Mouse (Mus musculus): ENCODE measurements around the gene Idua. TPM values are rescaled to one million over a fixed set of nuclear protein-coding genes. Genes with fewer than 3 reads are reported as not detected.

Idua gene
- polyA plus RNA-seq, 1 experiment from 2014 or later = 13.1 TPM

DNA sequence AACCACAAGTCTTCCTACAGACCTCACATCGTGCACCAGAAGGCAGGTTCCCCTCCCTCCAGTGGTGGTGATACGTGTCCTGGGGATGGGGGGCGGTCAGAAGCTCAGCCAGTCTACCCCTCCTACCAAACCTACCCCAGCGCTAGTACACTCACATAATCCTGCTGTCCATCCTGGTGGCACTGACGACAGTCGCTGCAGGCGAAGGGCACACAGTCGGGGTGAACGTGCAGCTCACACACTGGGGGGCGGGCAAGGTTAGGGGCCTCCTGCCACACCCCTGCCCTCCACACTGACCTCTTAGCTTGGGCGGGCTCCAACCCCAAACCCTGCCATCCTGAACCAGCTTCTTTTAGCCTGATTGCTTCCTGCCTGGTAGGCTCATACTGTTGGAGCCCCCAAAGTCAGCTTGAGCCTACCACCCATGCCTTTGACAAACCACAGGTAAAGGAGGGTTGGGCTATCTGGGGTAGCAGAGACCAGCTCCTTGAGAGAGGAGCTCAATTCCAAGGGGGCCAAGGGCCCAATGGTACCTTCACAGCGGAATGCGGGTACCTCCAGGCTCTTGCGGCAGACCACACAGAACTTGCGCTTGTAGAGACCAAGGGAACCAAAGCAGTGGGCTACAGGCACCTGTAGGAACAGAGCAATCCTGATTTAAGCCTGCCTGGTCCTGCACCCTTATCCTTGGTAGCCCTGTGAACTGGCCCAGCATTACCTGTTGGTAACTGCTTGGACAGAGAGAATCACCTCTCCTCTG lies 4.1 kb upstream of the Idua start:
- H3K27ac ChIP-seq = no peak overlapping the region
- H3K36me3 ChIP-seq = peaks cover 59% of the 10 kb centered on the region
- no peak overlapping the region for H3K4me3 ChIP-seq (replicated peaks)
- ATAC-seq (ENCODE audit: insufficient number of reproducible peaks, insufficient read depth, low FRiP score, low TSS enrichment, low read depth) = no peak
- H3K4me1 ChIP-seq (replicated peaks) = peaks cover 18% of the 10 kb centered on the region
- no peaks in the 10 kb centered on the region for H3K9me3 ChIP-seq
- 93% methylated on average over 15 of the region's 15 CpGs for WGBS
- H3K9ac ChIP-seq (replicated peaks) = no peak overlapping the region
- no peaks in the 10 kb centered on the region for H3K27me3 ChIP-seq
- no peak overlapping the region for H3K4me2 ChIP-seq

DNA sequence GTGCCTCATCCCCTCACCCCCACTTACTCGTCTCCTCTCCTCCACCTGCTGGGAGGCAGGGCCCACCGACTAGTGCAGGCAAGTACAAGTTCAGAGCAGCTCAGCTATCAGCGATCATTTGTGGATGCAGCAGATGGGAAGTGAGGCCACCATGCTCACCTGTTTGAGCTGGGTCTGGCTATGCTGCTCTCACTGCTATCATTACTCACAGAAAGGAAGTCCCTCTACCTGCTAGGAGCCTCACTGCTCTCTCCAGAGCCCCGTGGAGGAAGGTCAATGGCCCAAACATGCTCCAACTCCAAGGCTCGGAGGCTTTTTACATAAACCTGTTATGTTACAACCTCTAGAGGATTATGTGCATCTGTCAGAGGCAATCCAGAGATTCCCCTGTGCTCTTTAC lies 2.7 kb upstream of the Idua start:
- H3K4me2 ChIP-seq = no peak overlapping the region
- WGBS = 79% methylated on average over 5 of the region's 5 CpGs
- no peak overlapping the region for H3K4me3 ChIP-seq (replicated peaks)
- ATAC-seq (ENCODE audit: insufficient number of reproducible peaks, insufficient read depth, low FRiP score, low TSS enrichment, low read depth) = no peak
- H3K36me3 ChIP-seq = peaks cover 55% of the 10 kb centered on the region
- no peak overlapping the region for H3K9ac ChIP-seq (replicated peaks)
- H3K9me3 ChIP-seq = no peaks in the 10 kb centered on the region
- H3K27me3 ChIP-seq = no peaks in the 10 kb centered on the region
- H3K4me1 ChIP-seq (replicated peaks) = peaks cover 19% of the 10 kb centered on the region
- H3K27ac ChIP-seq = no peak overlapping the region

- H3K4me1 ChIP-seq (replicated peaks) = peaks cover 19% of the 10 kb centered on the region
- H3K36me3 ChIP-seq = peaks cover 43% of the 10 kb centered on the region
- no peak for ATAC-seq (ENCODE audit: insufficient number of reproducible peaks, insufficient read depth, low FRiP score, low TSS enrichment, low read depth)
- no peak overlapping the region for H3K27ac ChIP-seq
- no peak overlapping the region for H3K4me3 ChIP-seq (replicated peaks)
- peaks cover 5% of the 10 kb centered on the region; the same call in 1 of the 2 replicates for H3K27me3 ChIP-seq
- no peak overlapping the region for H3K9ac ChIP-seq (replicated peaks)
- H3K9me3 ChIP-seq = no peaks in the 10 kb centered on the region
- WGBS = 91% methylated on average over 1 of the region's 1 CpGs
- H3K4me2 ChIP-seq = no peak overlapping the region
These were observed 1.5 kb upstream of the Idua start for GRCm38 (mm10) chr5:108658611-108659010.

DNA sequence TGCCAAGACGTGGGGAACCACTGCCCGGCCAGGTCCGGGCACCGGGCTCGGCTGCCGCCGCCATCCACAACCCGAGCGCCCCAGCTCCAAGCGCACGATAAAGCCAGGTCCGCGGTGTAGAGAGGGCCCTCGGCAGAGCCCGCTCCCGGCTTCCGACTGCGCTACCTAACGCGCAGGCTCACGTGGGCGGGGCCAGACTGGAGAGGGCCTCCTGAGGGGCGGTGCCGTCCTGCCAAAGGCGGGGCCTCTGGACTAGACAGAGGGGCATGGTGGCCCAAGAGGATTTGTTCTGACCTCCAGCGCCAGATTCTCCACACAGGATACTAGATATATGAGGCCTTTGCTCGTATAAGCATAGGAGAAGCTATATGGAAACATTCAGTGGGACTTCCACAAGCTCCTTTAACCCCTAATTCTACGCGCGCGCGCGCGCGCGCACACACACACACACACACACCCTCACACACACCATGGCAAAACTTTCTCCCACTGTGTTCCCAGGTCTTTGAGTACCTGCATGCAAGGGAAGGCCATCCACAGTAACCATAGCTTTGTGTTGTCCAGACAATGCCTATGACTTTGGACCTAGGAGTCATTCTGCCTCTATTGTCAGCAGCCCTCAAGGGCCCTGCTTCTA lies 619 bp downstream of the Idua start:
- H3K27ac ChIP-seq = peak overlapping the region; percentile 23; the same call in 1 of the 2 replicates
- H3K4me2 ChIP-seq = peak overlapping the region; percentile 90
- H3K4me1 ChIP-seq (replicated peaks) = peaks cover 19% of the 10 kb centered on the region
- H3K9me3 ChIP-seq = no peaks in the 10 kb centered on the region
- ATAC-seq (ENCODE audit: insufficient number of reproducible peaks, insufficient read depth, low FRiP score, low TSS enrichment, low read depth) = peak; percentile 94
- peak overlapping the region; percentile 88 for H3K9ac ChIP-seq (replicated peaks)
- peak overlapping the region; percentile 83 for H3K4me3 ChIP-seq (replicated peaks)
- WGBS = 13% methylated on average over 36 of the region's 36 CpGs
- peaks cover 5% of the 10 kb centered on the region; the same call in 1 of the 2 replicates for H3K27me3 ChIP-seq
- peaks cover 21% of the 10 kb centered on the region for H3K36me3 ChIP-seq

DNA sequence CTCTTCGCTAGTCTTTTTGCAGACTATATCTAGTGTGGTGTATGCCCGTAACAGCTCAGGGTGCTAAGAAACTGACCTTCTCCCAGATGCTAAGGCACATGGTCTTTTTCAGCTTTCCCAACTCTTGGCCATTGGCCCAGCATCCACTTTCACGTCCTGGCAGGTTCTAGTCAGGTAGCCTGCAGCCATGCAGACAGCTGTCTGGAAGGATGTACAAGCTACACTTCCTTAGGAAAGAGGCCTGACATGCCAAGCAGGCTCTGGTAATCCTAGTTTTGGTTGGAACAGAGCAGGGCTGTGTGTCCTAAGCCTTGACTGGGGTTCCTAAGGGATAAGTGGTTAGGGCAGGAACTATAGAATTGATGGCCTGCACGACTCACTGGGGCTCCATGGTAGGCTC lies 2.6 kb downstream of the Idua start:
- Histone ChIP-seq H3K4me2 (no peak overlapping the region), H3K9me3 (no peaks in the 10 kb centered on the region)
- no peak for ATAC-seq (ENCODE audit: insufficient number of reproducible peaks, insufficient read depth, low FRiP score, low TSS enrichment, low read depth)

DNA sequence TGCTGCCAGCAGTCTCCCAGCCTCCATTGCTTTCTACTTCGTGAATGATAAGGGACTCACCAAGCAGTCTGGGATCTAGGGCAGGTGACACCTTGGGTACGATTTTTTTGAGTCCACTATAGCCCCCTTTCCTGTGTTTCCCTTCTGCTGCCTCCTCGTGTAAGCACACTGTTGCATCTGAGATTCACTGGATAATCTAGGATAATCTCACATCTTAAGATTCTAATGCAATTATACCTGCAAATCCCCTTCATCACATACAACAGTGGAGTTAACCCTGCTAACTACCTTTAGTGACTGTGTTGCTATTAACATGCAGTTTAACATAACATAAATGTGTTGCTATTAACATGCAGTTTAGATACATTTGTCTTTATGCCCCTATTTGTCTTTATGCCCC lies 4.9 kb downstream of the Idua start:
- peaks cover 5% of the 10 kb centered on the region; the same call in 1 of the 2 replicates for H3K27me3 ChIP-seq
- no peaks in the 10 kb centered on the region for H3K9me3 ChIP-seq
- no peak overlapping the region for H3K4me3 ChIP-seq (replicated peaks)
- no peak for ATAC-seq (ENCODE audit: insufficient number of reproducible peaks, insufficient read depth, low FRiP score, low TSS enrichment, low read depth)
- no peak overlapping the region for H3K4me2 ChIP-seq
- no peak overlapping the region for H3K27ac ChIP-seq
- 44% methylated on average over 3 of the region's 3 CpGs for WGBS
- peaks cover 12% of the 10 kb centered on the region for H3K4me1 ChIP-seq (replicated peaks)
- no peaks in the 10 kb centered on the region for H3K36me3 ChIP-seq
- no peak overlapping the region for H3K9ac ChIP-seq (replicated peaks)

More for the DNA sequence above, 2.6 kb downstream of the Idua start:
- Histone ChIP-seq H3K4me3 (replicated peaks) (no peak overlapping the region), H3K27me3 (peaks cover 5% of the 10 kb centered on the region; the same call in 1 of the 2 replicates), H3K4me1 (replicated peaks) (peaks cover 19% of the 10 kb centered on the region), H3K9ac (replicated peaks) (no peak overlapping the region), H3K36me3 (peaks cover under 1% of the 10 kb centered on the region; the same call in 1 of the 2 replicates), H3K27ac (no peak overlapping the region)
- WGBS = 86% methylated on average over 4 of the region's 4 CpGs

GRCm38 (mm10) chr5:108667370-108667769 lies 7.2 kb downstream of the Idua start:
- ATAC-seq (ENCODE audit: insufficient number of reproducible peaks, insufficient read depth, low FRiP score, low TSS enrichment, low read depth) = no peak
- H3K36me3 ChIP-seq = peaks cover 13% of the 10 kb centered on the region
- H3K4me1 ChIP-seq (replicated peaks) = peaks cover 10% of the 10 kb centered on the region
- no peak overlapping the region for H3K27ac ChIP-seq
- no peak overlapping the region for H3K9ac ChIP-seq (replicated peaks)
- H3K27me3 ChIP-seq = peaks cover 5% of the 10 kb centered on the region; the same call in 1 of the 2 replicates
- H3K9me3 ChIP-seq = no peaks in the 10 kb centered on the region
- H3K4me2 ChIP-seq = no peak overlapping the region
- 78% methylated on average over 2 of the region's 2 CpGs for WGBS
- no peak overlapping the region for H3K4me3 ChIP-seq (replicated peaks)

DNA sequence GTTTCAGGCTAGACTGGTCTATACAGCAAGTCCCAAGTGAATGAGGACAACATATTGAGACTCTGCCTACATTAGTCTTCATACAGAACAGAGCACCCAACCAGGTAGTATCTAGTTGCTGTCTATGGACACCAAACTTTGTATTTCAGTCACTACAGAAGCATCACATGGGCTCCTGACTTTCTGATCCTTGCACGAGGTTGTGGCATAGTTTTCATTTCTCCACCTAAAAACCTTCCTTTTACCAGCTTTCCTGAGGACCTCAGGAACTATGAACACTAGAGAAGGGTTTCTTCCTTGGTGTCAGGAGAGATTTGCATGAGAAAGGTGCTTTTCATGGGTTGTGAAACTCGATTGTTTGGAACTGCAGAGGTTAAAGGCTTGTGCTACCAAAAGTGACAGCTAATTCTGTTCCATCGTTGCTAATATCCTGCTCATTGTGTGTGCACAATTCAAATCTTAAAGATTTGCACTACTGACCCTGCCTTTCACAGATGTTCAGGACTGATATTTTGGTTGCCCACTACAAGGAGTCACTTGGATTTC lies 8.3 kb downstream of the Idua start:
- no peak for ATAC-seq (ENCODE audit: insufficient number of reproducible peaks, insufficient read depth, low FRiP score, low TSS enrichment, low read depth)
- H3K4me3 ChIP-seq (replicated peaks) = peak overlapping the region; percentile 53
- H3K9ac ChIP-seq (replicated peaks) = peak overlapping the region; percentile 76
- H3K4me1 ChIP-seq (replicated peaks) = peaks cover 10% of the 10 kb centered on the region
- no peaks in the 10 kb centered on the region for H3K27me3 ChIP-seq
- 15% methylated on average over 3 of the region's 3 CpGs for WGBS
- no peaks in the 10 kb centered on the region for H3K9me3 ChIP-seq
- peak overlapping the region; percentile 75 for H3K4me2 ChIP-seq
- H3K36me3 ChIP-seq = peaks cover 23% of the 10 kb centered on the region
- H3K27ac ChIP-seq = peak overlapping the region; percentile 93

- H3K27ac ChIP-seq = peak within 1 kb of the TSS; percentile 93
- H3K9ac ChIP-seq (replicated peaks) = peak within 1 kb of the TSS; percentile 76
- peaks cover 23% of the 10 kb centered on the region for H3K36me3 ChIP-seq
- H3K4me2 ChIP-seq = peak within 1 kb of the TSS; percentile 75
- peak; percentile 81 for ATAC-seq (ENCODE audit: insufficient number of reproducible peaks, insufficient read depth, low FRiP score, low TSS enrichment, low read depth)
- H3K4me1 ChIP-seq (replicated peaks) = peaks cover 15% of the 10 kb centered on the region
- H3K9me3 ChIP-seq = no peaks in the 10 kb centered on the region
- 7% methylated on average over 43 of the region's 43 CpGs for WGBS
- H3K27me3 ChIP-seq = no peaks in the 10 kb centered on the region
- peak within 1 kb of the TSS; percentile 53 for H3K4me3 ChIP-seq (replicated peaks)
These were observed 9.1 kb downstream of the Idua start, which contains the start of gene Dgkq for GRCm38 (mm10) chr5:108668977-108669936. Gene Dgkq, minus strand, starts transcription at chr5:108669672.

DNA sequence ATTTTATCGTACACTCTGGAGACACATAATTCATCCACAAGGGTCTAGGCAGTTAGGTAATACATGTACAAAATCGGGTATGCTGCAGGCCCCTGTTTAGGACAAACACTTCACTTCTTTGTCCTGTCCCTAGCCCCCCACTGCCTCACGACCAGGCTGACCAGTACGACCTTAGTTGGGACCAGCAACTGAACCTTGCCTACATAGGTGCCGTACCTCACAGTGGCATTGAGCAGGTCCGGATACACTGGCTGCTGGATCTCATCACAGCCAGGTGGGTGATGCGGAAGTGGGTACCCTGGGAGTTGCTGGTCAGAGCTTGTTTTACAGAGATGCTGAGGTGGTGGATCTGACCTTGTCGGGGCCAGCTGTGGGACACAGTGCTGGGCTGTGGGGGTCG lies 9.9 kb downstream of the Idua start:
- peak overlapping the region; percentile 53 for H3K4me3 ChIP-seq (replicated peaks)

More for the DNA sequence above, 9.9 kb downstream of the Idua start:
- no peak for ATAC-seq (ENCODE audit: insufficient number of reproducible peaks, insufficient read depth, low FRiP score, low TSS enrichment, low read depth)
- 75% methylated on average over 9 of the region's 9 CpGs for WGBS
- no peak overlapping the region; the same call in 1 of the 2 replicates for H3K27ac ChIP-seq
- no peak overlapping the region for H3K9ac ChIP-seq (replicated peaks)
- H3K36me3 ChIP-seq = peaks cover 23% of the 10 kb centered on the region
- H3K9me3 ChIP-seq = no peaks in the 10 kb centered on the region
- H3K4me2 ChIP-seq = peak overlapping the region; percentile 75
- no peaks in the 10 kb centered on the region for H3K27me3 ChIP-seq
- H3K4me1 ChIP-seq (replicated peaks) = peaks cover 15% of the 10 kb centered on the region

Data from limb, embryonic 12.5 days (tissue).